Comparison of ENCODE assay signal across 23 mouse cellular contexts in the genomic region with DNA sequence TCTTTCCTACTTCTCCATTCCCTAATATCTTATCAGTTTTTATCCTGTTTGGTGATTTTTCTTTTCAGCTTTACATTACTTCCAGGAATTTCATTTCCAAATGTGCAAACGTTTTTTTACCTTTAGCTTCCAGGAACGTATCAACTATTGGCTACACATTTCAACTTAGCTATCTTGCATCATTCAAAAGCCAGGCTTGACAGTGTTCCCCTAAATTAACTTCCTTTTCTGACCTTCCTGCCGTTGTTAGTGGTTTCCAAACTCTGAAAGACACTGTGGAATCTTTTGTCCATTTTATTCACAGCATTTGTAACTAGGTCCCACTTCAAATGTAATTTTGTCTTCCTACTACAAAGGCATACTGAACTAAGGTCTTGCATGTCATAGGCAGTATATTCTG. TPM values are rescaled to one million over a fixed set of nuclear protein-coding genes. Genes with fewer than 3 reads are reported as not detected.
"Had no signal": no experiment of that assay in that cellular context is flagged by ENCODE, and none has a peak within 500 bp of the region (broad histone marks: within the 10 kb centered on the region; RNA-seq: fewer than 3 reads in every experiment).

No protein-coding gene starts in this region.

- H3K27me3 ChIP-seq: lung, embryonic 15.5 days; megakaryocyte, embryonic 14.5 days; midbrain, embryonic 13.5 days; midbrain, embryonic 15.5 days; neural tube, embryonic 12.5 days had no signal

- H3K27ac ChIP-seq: lung, embryonic 15.5 days; macrophage; midbrain, embryonic 13.5 days; midbrain, embryonic 15.5 days; neural tube, embryonic 12.5 days had no signal

- H3K9me3 ChIP-seq: lung, embryonic 15.5 days; megakaryocyte, embryonic 14.5 days; midbrain, embryonic 13.5 days; midbrain, embryonic 15.5 days; neural tube, embryonic 12.5 days had no signal

- H3K4me3 ChIP-seq: lung, embryonic 15.5 days; megakaryocyte, embryonic 14.5 days; midbrain, embryonic 13.5 days; midbrain, embryonic 15.5 days; neural tube, embryonic 12.5 days had no signal

- ATAC-seq: liver, postnatal 0 days; lung, postnatal 0 days; midbrain, embryonic 13.5 days; midbrain, embryonic 15.5 days had no signal

- H3K4me1 ChIP-seq: midbrain, embryonic 13.5 days; midbrain, embryonic 15.5 days; neural tube, embryonic 12.5 days had no signal

- DNase-seq: liver, postnatal 0 days; lung, adult 2 months; lung, postnatal 14 days; lung, postnatal 36 days; right cerebral cortex, postnatal 14 days; spleen, adult 18-20 months; thymus, adult 18-20 months; thymus, postnatal 14 days; thymus, postnatal 36 days had no signal

RNA-seq across cellular contexts. Expression of gene Hormad1, which starts 49.7 kb away (rescaled TPM):
- total RNA-seq: midbrain, postnatal 0 days; monocyte, adult 5-6 weeks; neutrophil, adult 5-6 weeks had no signal
- polyA plus RNA-seq: liver, postnatal 0 days; lung, adult 2 months; lung, postnatal 0 days; midbrain, embryonic 11.5 days; midbrain, embryonic 13.5 days; midbrain, embryonic 15.5 days; midbrain, postnatal 0 days; neural tube, embryonic 12.5 days; neural tube, embryonic 14.5 days; stomach, embryonic 14.5 days; stomach, embryonic 16.5 days had no signal
